Mouse (Mus musculus) neural tube, embryonic 14.5 days (tissue): ENCODE results near the gene Il1f8. TPM values are rescaled to one million over a fixed set of nuclear protein-coding genes. Genes with fewer than 3 reads are reported as not detected.

Experiments used
- ATAC-seq: fragments of 200-750 bp; cut with Nextera tagmentation; 2 replicates; pipeline ENCODE4 v1.8.0; 2017; ENCODE audit warnings: low read depth, mild to moderate bottlenecking, moderate TSS enrichment, moderate library complexity
- H3K27ac ChIP-seq: fragments of 300-500 bp; sonication (generic); 2 replicates; pipeline ENCODE4 v1.5.1; 2014; ENCODE audit warnings: low read depth, mild to moderate bottlenecking, control low read depth, low read length, moderate library complexity, mixed read lengths
- H3K27me3 ChIP-seq: fragments of 300-500 bp; sonication (generic); 2 replicates; pipeline ENCODE4 v1.6.1; 2014; ENCODE audit warnings: low read length; ENCODE audit not compliant: control insufficient read depth, insufficient read depth
- H3K36me3 ChIP-seq: fragments of 300-500 bp; sonication (generic); 2 replicates; pipeline ENCODE4 v1.6.1; 2014; ENCODE audit warnings: low read length, mixed read lengths; ENCODE audit not compliant: control insufficient read depth, insufficient read depth
- H3K4me1 ChIP-seq: fragments of 300-500 bp; sonication (generic); 2 replicates; pipeline ENCODE4 v1.6.1; 2014; ENCODE audit warnings: low read length; ENCODE audit not compliant: control insufficient read depth, insufficient read depth
- H3K4me2 ChIP-seq: fragments of 300-500 bp; sonication (generic); 2 replicates; pipeline ENCODE4 v1.6.1; 2014; ENCODE audit warnings: mild to moderate bottlenecking, low read depth, low read length, control low read depth
- H3K4me3 ChIP-seq: fragments of 300-500 bp; sonication (generic); 2 replicates; pipeline ENCODE4 v1.5.1; 2014; ENCODE audit warnings: low read depth, low read length, control low read depth, mixed read lengths
- H3K9ac ChIP-seq: fragments of 300-500 bp; sonication (generic); replicated peaks from 2 replicates; pipeline ENCODE4 v1.6.1; 2014; ENCODE audit warnings: low read depth, mild to moderate bottlenecking, control low read depth, low read length, mixed read lengths
- H3K9me3 ChIP-seq: fragments of 300-500 bp; sonication (generic); 2 replicates; pipeline ENCODE4 v1.6.1; 2016; ENCODE audit warnings: low read length; ENCODE audit not compliant: control insufficient read depth
- WGBS: fragments of 180-500 bp; shearing (Covaris S2); extraction: QIAGEN DNeasy Blood & Tissue Kit; methylation state at CpG from one replicate; pipeline ENCODE4 v1.1.7; 2014; 5-methylcytosine and 5-hydroxymethylcytosine counted together
- polyA plus RNA-seq: library from polyadenylated mRNA; unstranded; fragments of >200 nt; fragmentation: Nextera tagmentation; extraction: Ambion mirVana; gene quantifications from 2 replicates; pipeline ENCODE4 v1.2.1, GENCODE M21; 2014

Gene Il1f8
- polyA plus RNA-seq, 1 experiment from 2014 or later: not detected

GRCm38 (mm10) chr2:24188189-24188588, 35.2 kb downstream of the Il1f8 start:
- Histone ChIP-seq H3K36me3 (no peaks in the 10 kb centered on the region), H3K4me2 (no peak overlapping the region), H3K4me3 (no peak overlapping the region), H3K9ac (no peak overlapping the region), H3K4me1 (no peaks in the 10 kb centered on the region), H3K9me3 (no peaks in the 10 kb centered on the region), H3K27ac (no peak overlapping the region), H3K27me3 (no peaks in the 10 kb centered on the region)
- WGBS: 50% methylated on average over 1 of the region's 1 CpGs
- ATAC-seq: no peak

Other genes starting within 250 kb of the Il1f8 start
- gene Hnmt, start 103.8 kb upstream of the Il1f8 start, polyA plus RNA-seq: 8.1 and 14.1 TPM in 2 replicates
- not detected in 2 replicates for gene Tbpl2, start 56.6 kb upstream of the Il1f8 start, polyA plus RNA-seq
- not detected in 2 replicates for gene Il1f9, start 33.3 kb downstream of the Il1f8 start, polyA plus RNA-seq
- not detected in 2 replicates for gene Il1f6, start 62.3 kb downstream of the Il1f8 start, polyA plus RNA-seq
- not detected in 2 replicates for gene Il1f5, start 123.8 kb downstream of the Il1f8 start, polyA plus RNA-seq
- not detected in 2 replicates for gene Il1f10, start 138.0 kb downstream of the Il1f8 start, polyA plus RNA-seq
- gene Il1rn, start 183.7 kb downstream of the Il1f8 start, polyA plus RNA-seq: 0.13 TPM in 1 of 2 replicates, not detected in the other
- gene Psd4, start 214.4 kb downstream of the Il1f8 start, polyA plus RNA-seq: 0.52 and 1.4 TPM in 2 replicates